Mouse (Mus musculus): ENCODE measurements around the gene Bpifc. TPM values are rescaled to one million over a fixed set of nuclear protein-coding genes. Genes with fewer than 3 reads are reported as not detected.

Bpifc gene
- polyA plus RNA-seq (2015; fragmentation: Nextera tagmentation; extraction: Ambion mirVana) = not detected in 2 replicates

DNA sequence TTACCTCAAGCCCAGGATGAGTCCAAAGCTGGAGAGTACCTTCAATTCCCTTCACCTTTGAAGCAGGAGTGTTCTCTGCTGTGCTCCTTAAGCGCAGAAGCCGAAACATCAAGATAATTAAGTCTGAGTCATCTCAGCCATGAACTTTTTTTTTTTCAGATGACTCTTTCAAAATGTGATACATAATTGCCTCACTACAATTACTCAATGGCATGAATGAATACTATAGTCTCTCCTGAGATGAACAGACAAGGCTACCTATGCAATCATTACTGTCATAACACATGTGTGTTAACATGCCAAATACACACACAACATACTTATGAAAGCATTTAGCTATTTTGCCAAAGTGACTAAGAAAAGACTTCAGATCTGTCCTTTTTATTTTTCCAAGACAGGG is at the start of gene Bpifc:
TSS of gene Bpifc (minus strand) at position 115 of the 400 bp plus-strand sequence.
- WGBS = 92% methylated on average over 2 of the region's 2 CpGs
- H3K4me2 ChIP-seq = no peak within 1 kb of the TSS
- H3K27me3 ChIP-seq = no peaks in the 10 kb centered on the region
- H3K9me3 ChIP-seq (replicated peaks) = no peaks in the 10 kb centered on the region
- no peak within 1 kb of the TSS for H3K9ac ChIP-seq
- no peak for ATAC-seq
- no peaks in the 10 kb centered on the region for H3K36me3 ChIP-seq (ENCODE audit: poor library complexity, severe bottlenecking)
- no peaks in the 10 kb centered on the region for H3K4me1 ChIP-seq
- H3K27ac ChIP-seq = no peak within 1 kb of the TSS
- H3K4me3 ChIP-seq = no peak within 1 kb of the TSS

DNA sequence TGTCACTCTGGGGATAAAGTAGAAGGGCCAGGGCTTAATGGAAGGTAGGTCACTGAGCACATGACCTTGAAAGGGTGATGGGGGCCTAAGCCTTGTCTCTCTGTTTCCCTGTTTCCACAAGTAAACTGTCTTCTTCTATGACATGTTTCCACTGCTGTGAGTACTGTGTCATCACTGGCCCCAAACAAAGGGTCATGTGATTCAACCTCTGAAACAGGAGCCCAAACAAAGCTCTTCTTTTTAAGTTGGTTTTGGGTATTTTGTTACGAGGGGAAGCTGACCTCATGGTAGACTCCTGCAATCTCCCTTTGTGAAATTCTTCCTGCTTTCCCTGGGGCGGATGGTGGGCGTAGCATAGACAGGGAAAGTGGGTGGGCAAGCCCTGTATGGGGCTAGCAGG is 48.6 kb upstream of the Bpifc start:
- Histone ChIP-seq H3K27me3 (no peaks in the 10 kb centered on the region), H3K9me3 (replicated peaks) (no peaks in the 10 kb centered on the region), H3K4me1 (no peaks in the 10 kb centered on the region), H3K27ac (no peak overlapping the region), H3K36me3 (ENCODE audit: poor library complexity, severe bottlenecking) (peaks cover 19% of the 10 kb centered on the region), H3K4me3 (no peak overlapping the region), H3K4me2 (no peak overlapping the region), H3K9ac (no peak overlapping the region)
- WGBS = 40% methylated on average over 3 of the region's 3 CpGs
- ATAC-seq = no peak

DNA sequence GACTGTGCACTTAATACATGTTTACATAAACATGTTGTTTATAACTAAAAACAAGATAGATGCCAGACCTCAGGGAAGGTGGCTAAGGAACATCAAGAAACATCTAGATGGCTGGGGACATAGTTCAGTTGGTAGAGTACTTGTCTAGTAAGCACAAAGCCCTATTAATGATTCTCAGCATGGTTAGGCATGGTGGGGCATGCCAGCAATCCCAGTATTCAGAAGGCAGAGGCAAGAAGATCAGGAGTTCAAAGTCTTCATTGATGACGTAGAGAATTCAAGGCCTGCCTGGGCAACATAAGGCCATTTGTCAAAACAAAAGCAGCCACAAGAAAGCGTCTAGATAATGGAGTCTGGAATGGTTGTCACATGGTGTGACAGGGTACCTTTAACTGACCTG is 46.0 kb upstream of the Bpifc start:
- WGBS = 57% methylated on average over 2 of the region's 2 CpGs
- H3K4me3 ChIP-seq = no peak overlapping the region
- H3K36me3 ChIP-seq (ENCODE audit: poor library complexity, severe bottlenecking) = peaks cover 21% of the 10 kb centered on the region
- no peak overlapping the region for H3K4me2 ChIP-seq
- no peak for ATAC-seq
- no peak overlapping the region for H3K9ac ChIP-seq
- H3K27me3 ChIP-seq = no peaks in the 10 kb centered on the region
- H3K4me1 ChIP-seq = no peaks in the 10 kb centered on the region
- no peaks in the 10 kb centered on the region for H3K9me3 ChIP-seq (replicated peaks)
- no peak overlapping the region for H3K27ac ChIP-seq

DNA sequence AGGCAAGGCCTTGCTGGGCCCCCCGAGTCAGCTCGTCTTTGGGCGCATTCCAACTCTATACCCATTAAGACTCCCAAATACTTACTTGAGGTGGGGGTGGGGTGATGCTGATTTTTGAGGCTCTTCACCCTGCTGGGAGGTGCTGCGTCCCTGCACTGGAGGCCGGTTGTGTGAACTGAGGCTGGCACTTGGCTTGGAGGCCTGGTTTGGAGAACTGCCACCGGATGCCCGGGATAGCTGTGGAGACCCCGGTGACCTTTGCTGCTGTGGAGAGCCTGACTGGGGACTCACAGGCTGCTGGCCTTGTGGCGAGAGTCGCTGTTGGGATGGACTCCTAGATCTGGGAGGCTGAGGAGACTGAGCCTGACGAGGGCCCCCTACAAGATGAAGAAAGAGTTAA is 45.6 kb upstream of the Bpifc start:
- Histone ChIP-seq H3K4me2 (no peak overlapping the region), H3K27ac (no peak overlapping the region), H3K4me3 (no peak overlapping the region), H3K27me3 (no peaks in the 10 kb centered on the region), H3K4me1 (no peaks in the 10 kb centered on the region), H3K9ac (no peak overlapping the region), H3K36me3 (ENCODE audit: poor library complexity, severe bottlenecking) (peaks cover 21% of the 10 kb centered on the region), H3K9me3 (replicated peaks) (no peaks in the 10 kb centered on the region)
- no peak for ATAC-seq
- 92% methylated on average over 11 of the region's 11 CpGs for WGBS

DNA sequence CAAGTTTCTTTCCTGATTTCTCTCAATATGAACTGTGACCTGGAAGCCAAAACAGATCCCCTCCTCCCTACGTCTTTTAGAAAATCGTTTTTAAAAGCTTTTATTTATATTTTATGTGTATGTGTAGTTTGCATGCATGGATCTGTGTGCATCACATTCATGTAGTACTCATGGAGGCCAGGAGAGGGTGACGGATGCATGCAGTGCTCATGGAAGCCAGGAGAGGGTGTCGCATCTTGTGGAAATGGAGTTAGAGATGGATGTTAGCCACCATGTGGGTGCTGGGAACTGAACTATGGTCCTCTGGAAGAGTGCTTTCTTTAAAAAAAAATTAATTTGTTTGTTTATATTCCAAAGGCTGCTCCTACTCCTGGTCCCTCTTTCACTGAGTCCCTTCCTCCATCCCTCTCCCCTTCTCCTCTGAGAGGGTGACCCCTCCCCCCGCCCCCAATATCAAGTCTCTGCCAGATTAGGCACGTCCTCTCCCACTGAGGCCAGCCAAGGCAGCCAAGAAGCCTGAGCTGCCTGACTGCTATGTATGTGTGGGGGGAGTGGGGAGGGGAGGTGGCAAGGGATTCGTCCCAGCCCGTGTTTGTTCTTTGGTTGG is 44.7 kb upstream of the Bpifc start:
- WGBS = 84% methylated on average over 8 of the region's 8 CpGs
- Histone ChIP-seq H3K4me3 (no peak overlapping the region), H3K9me3 (replicated peaks) (no peaks in the 10 kb centered on the region), H3K36me3 (ENCODE audit: poor library complexity, severe bottlenecking) (peaks cover 21% of the 10 kb centered on the region), H3K27ac (no peak overlapping the region), H3K9ac (no peak overlapping the region), H3K27me3 (no peaks in the 10 kb centered on the region), H3K4me1 (no peaks in the 10 kb centered on the region), H3K4me2 (no peak overlapping the region)
- no peak for ATAC-seq

DNA sequence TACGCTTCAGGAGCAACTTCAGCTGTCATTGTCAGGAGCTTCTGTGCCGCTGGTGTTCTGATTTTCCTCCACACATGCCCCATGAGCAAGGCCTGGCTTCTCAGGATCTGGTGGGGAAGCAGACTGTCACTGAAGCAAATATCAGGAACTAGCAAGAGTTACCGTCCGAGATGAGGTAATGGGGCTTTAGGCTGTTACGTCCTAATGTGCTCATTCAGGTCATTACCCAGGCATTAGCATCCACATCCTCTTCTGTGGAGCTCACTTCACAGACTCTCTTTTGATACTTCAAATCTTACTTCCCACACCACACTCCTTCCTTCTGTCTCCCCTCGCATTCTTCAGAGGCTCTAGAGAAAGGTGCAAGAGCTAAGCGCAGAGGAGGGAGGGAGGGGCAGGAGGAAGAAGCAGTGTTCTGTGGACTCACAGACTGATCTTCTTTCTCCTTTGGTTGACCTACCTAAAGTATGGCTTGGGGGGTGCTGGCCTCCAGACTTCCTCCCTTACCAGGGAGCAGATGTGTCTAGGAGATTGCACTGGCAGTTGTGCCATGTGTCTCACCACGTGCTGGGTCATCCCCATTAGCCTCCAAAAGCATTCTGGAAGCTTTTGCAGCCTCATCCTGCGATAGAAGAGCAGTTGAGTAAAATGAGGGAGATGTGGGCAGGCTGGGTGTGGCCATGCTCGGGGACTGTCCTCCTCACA is 41.3 kb upstream of the Bpifc start:
- Histone ChIP-seq H3K36me3 (ENCODE audit: poor library complexity, severe bottlenecking) (peaks cover 26% of the 10 kb centered on the region), H3K27me3 (no peaks in the 10 kb centered on the region), H3K9me3 (replicated peaks) (no peaks in the 10 kb centered on the region), H3K9ac (no peak overlapping the region), H3K4me2 (no peak overlapping the region), H3K4me1 (no peaks in the 10 kb centered on the region), H3K4me3 (no peak overlapping the region), H3K27ac (no peak overlapping the region)
- WGBS = 83% methylated on average over 10 of the region's 10 CpGs
- no peak for ATAC-seq

DNA sequence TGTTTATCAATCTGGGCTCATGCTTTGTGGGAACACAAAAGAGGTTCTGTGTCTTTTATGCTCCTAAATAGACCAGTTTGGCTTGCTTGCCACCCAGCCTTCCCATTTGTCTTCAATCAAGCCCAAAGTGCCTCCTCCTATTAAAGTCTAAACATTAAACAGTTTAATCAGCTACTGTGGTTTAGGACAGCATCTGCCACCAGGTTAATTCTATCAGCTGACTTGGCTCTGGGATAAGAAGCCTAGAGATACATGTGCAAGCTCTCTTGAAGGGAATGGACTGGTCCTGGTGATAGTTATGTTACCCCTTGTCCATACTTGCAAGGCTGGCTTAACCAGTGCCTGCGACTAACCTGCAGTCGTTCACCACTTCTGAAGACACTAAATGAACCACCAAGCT is 38.8 kb upstream of the Bpifc start:
- ATAC-seq = no peak
- 82% methylated on average over 2 of the region's 2 CpGs for WGBS
- Histone ChIP-seq H3K36me3 (ENCODE audit: poor library complexity, severe bottlenecking) (peaks cover 17% of the 10 kb centered on the region), H3K4me2 (no peak overlapping the region), H3K27me3 (no peaks in the 10 kb centered on the region), H3K27ac (no peak overlapping the region), H3K4me3 (no peak overlapping the region), H3K9ac (no peak overlapping the region), H3K9me3 (replicated peaks) (no peaks in the 10 kb centered on the region), H3K4me1 (no peaks in the 10 kb centered on the region)

DNA sequence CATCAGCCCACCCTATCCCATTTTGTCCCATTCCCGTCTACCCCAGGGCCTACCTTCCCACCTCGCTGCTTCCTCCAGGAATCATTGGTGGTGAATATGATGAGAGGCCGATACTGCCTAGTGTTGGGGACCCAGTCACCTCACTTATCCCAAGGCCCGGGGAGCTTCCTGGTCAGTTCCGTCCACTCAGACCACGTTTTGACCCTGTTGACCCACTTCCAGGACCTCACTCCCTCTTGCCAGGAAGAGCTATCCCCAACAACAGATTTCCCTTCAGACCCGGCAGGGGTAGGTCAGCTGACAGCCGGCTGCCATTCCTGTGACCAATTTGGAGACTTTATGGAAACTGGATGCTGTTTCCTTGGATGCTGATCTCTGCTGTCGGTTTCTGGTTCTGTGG is 36.1 kb upstream of the Bpifc start:
- WGBS = 91% methylated on average over 9 of the region's 9 CpGs
- no peak overlapping the region for H3K27ac ChIP-seq
- no peak overlapping the region for H3K4me2 ChIP-seq
- H3K9me3 ChIP-seq (replicated peaks) = no peaks in the 10 kb centered on the region
- H3K4me1 ChIP-seq = no peaks in the 10 kb centered on the region
- ATAC-seq = no peak
- peaks cover 16% of the 10 kb centered on the region; the same call in 1 of the 2 replicates for H3K36me3 ChIP-seq (ENCODE audit: poor library complexity, severe bottlenecking)
- H3K9ac ChIP-seq = no peak overlapping the region
- no peaks in the 10 kb centered on the region for H3K27me3 ChIP-seq
- H3K4me3 ChIP-seq = no peak overlapping the region

DNA sequence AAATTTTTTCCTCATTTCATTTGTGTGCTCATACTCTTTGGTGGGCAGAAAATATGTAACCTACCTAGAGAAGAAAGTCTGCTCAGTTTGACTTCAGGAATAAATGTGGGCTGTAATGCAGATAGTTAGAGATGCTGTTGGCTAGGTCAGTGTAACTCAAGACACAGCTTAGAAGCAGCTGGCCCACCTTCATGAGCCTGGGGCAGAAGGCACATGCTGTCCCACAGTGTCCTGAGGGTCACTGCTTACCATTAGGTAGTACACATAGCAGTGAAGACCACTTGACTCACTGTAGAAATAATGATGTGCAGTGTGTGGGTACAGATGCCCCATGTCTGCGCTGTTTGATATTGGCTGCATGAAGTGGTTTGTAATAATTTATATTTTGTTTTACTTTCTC is 34.7 kb upstream of the Bpifc start:
- Histone ChIP-seq H3K27ac (no peak overlapping the region), H3K4me1 (no peaks in the 10 kb centered on the region), H3K4me2 (no peak overlapping the region), H3K4me3 (no peak overlapping the region), H3K27me3 (no peaks in the 10 kb centered on the region), H3K9ac (no peak overlapping the region), H3K36me3 (ENCODE audit: poor library complexity, severe bottlenecking) (peaks cover 17% of the 10 kb centered on the region; the same call in 1 of the 2 replicates), H3K9me3 (replicated peaks) (no peaks in the 10 kb centered on the region)
- ATAC-seq = no peak
- 94% methylated on average over 1 of the region's 1 CpGs for WGBS

DNA sequence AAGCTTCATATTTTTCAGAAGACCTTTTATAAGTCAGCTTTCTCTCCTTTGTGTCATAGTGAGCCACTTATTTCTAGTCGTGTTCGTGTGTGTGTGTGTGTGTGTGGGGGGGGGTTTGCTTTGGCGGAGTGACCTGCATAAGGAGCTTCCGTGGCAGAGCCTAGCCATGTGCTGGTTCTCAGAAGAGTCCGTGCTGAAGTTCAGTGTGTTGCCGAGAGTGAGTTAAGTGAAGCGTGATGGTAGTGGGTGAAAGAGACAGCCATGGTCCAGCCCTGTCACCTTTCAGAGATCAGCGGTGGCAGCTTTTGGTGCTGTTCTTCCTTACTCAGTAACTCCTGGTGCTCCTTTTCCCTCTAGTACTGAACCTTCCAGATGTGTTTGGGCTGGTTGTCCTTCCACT is 32.4 kb upstream of the Bpifc start:
- Histone ChIP-seq H3K27ac (no peak overlapping the region), H3K4me2 (no peak overlapping the region), H3K9me3 (replicated peaks) (no peaks in the 10 kb centered on the region), H3K27me3 (no peaks in the 10 kb centered on the region), H3K4me1 (no peaks in the 10 kb centered on the region), H3K4me3 (no peak overlapping the region), H3K9ac (no peak overlapping the region), H3K36me3 (ENCODE audit: poor library complexity, severe bottlenecking) (peaks cover 16% of the 10 kb centered on the region; the same call in 1 of the 2 replicates)
- no peak for ATAC-seq
- 83% methylated on average over 8 of the region's 8 CpGs for WGBS

DNA sequence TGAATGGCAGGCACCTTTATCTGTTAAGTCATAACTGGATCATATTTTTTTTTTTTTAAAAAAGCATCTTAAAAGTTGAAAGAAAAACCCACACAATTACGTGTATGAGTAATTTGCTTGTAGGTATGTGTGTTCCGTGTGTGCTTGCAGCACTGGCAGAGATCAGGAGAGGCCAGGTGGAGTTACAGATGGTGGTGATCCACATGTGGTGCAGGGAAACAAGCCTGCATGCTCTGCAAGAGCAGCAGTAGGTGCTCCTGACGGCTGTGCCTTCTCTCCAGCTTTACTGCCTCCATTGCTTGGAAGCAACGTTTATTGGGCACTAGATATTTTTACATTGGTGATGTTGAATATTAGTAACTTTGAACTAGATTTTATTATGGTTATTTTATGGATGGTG is 32.0 kb upstream of the Bpifc start:
- no peaks in the 10 kb centered on the region for H3K4me1 ChIP-seq
- WGBS = 84% methylated on average over 4 of the region's 4 CpGs
- H3K4me2 ChIP-seq = no peak overlapping the region
- no peak overlapping the region for H3K9ac ChIP-seq
- no peak overlapping the region for H3K4me3 ChIP-seq
- no peak overlapping the region for H3K27ac ChIP-seq
- no peaks in the 10 kb centered on the region for H3K27me3 ChIP-seq
- H3K36me3 ChIP-seq (ENCODE audit: poor library complexity, severe bottlenecking) = peaks cover 13% of the 10 kb centered on the region; the same call in 1 of the 2 replicates
- no peak for ATAC-seq
- H3K9me3 ChIP-seq (replicated peaks) = no peaks in the 10 kb centered on the region

DNA sequence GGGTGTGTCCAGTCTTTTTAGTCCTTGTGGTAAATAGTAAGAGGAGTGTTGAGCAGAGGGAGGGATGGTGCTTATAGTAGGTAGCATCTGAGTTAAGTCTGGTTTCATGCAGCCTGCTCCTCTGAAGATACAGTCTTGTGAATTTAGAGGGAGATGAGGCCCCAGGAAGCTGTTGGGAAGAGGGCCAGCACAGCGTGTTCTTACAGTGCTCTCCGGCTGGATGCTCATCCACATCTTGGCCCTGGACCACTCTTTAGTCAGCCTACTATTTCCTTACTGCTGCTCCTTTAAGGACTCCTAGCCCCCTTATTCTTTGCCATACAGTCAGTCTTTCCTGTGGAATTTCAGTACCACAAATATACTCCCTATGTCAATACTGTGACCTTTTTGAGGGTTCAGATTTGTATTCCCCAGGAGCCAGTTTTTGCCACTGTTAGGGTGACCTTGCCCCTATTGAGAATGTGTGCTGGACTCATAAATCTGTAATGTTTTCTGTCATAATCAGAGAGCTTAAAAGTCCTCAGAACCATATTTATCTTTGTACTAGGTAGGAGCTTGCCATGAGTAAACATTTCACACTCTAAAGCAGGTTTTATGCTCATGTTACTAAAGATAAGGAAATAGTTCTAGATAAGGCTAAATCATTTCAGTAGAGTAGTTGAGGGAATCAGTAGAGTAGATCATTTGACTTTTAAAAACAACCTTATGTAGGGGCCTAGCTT is 22.5 kb upstream of the Bpifc start:
- no peak for ATAC-seq
- H3K4me1 ChIP-seq = no peaks in the 10 kb centered on the region
- 91% methylated on average over 2 of the region's 2 CpGs for WGBS
- H3K9me3 ChIP-seq (replicated peaks) = no peaks in the 10 kb centered on the region
- H3K4me2 ChIP-seq = no peak overlapping the region
- peaks cover 7% of the 10 kb centered on the region; the same call in 1 of the 2 replicates for H3K36me3 ChIP-seq (ENCODE audit: poor library complexity, severe bottlenecking)
- no peaks in the 10 kb centered on the region for H3K27me3 ChIP-seq
- H3K4me3 ChIP-seq = no peak overlapping the region
- no peak overlapping the region for H3K27ac ChIP-seq
- no peak overlapping the region for H3K9ac ChIP-seq
